Mouse (Mus musculus) bone marrow macrophage, adult 2 months (primary cell): ENCODE measurements around the gene Dok7.

Experiments used
- CTCF ChIP-seq: IDR thresholded peaks from 2 replicates; pipeline ENCODE4 v1.5.1; 2012; ENCODE audit warnings: low read depth, mild to moderate bottlenecking, low read length, moderate library complexity
- POLR2A ChIP-seq: IDR thresholded peaks from 2 replicates; pipeline ENCODE4 v1.6.1; 2012; ENCODE audit warnings: mild to moderate bottlenecking, low read depth, low read length, borderline replicate concordance

GRCm38 (mm10) chr5:35019673-35020300 is 36.8 kb upstream of the Dok7 start:
- TF ChIP-seq POLR2A (no peak), CTCF (no peak)
